Mouse (Mus musculus) kidney, postnatal 36 days (tissue): ENCODE data around the gene Gda.

ENCODE experiments used
- DNase-seq, 2 experiments: peaks; one replicate each; pipeline ENCODE4 v3.0.0; 2021 to 2022; ENCODE audit warnings: mixed read lengths in 2 of 2

Gda gene

DNA sequence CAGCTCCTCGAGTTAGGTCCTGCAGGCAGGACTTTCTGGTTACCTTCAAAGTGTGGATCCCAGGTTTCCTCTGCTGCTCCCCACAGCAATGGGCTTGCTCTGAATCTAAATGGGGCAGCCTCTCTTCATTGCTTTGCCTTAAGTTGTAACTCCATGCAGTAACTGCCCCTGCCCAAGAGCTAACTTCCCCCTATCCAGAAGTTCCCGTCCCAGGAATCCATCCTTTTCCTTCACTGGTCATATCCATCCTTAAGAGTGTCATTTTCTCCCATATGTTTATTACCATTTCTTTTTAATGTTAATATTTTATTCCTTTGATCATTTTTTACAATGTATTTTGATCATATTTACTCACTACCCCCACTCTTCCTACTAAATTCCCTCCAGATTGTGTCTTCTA is at the start of gene Gda:
Gene Gda, minus strand, starts transcription at position 101 of the 400 bp plus-strand sequence.
- no peak for DNase-seq

DNA sequence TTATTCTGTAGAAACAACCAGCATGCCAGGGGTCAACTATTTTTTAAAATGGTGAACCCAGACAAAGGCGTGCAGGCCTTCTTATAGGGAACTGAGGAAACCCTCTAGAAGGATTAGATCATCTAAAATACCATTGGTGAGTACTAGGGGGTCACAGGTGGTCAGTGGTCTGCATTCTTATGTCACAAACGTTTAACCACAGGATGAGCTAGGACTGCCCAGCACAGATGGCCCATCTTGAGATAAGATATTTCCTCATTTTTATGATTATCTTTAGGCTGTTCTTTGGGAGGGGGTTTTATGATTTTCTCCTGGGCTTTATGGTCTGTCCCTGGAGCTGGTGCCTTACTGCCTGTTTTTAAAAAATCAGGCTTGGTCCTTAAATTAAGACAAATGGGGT is 47.0 kb upstream of the Gda start:
- no peak for DNase-seq

GRCm38 (mm10) chr19:21510116-21510515 is 36.9 kb upstream of the Gda start:
- peak; percentile 62 to 83 for DNase-seq

DNA sequence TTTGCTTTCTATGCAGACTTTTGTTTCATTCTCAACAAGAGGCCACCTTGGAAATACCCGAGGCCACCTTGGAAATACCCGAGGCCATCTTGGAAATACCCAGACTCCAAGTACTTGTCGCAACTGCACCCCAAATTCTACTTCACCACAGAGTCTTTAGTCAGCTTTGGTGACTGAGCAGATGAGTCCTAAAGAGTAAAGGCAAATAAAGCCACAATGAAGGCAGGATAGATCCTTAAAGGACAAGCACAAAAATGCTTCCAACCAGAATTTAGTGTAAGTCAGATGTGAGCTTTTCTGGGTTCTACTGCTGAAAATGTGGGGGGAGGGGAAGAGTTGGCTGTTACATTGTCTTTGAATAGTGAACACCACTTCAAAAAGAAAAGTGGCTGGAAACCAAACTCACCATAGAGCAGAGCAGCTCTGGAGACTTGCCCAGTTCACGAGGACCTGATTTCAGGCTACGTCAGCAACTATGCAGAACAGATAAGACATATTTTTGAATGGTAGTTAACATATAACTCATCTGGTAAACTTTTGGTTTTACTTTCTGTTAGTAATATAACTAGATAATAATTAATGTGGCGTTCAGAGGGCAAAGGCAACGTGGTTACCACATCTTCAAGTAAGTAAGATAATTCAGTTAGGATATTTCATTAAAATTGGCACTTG is 34.5 kb upstream of the Gda start:
- DNase-seq, result peak; percentile 46

GRCm38 (mm10) chr19:21507133-21507532 is 33.9 kb upstream of the Gda start:
- DNase-seq, result no peak

GRCm38 (mm10) chr19:21504716-21505115 is 31.5 kb upstream of the Gda start:
- DNase-seq, result peak; percentile 57 to 67

- DNase-seq, result no peak
These were observed 26.2 kb upstream of the Gda start for GRCm38 (mm10) chr19:21499394-21499983.

DNA sequence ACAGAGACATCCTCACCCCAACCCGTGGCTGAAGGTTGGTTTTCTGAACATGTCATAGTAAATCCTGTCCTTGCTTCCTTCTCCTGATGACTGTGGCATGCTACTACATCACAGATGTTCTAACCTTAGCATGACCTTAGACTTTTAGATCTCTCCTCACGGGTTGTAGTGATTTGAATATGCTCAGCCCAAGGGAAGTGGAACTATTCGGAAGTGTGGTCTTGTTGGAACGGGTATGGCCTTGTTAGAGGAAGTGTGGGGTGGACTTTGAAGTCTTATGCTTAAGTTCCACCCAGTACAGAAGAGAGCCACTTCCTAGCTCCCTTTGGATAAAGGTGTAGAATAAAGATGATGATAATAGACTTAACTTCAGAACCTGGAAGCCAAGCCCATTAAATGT is 22.6 kb upstream of the Gda start:
- DNase-seq, result no peak

DNA sequence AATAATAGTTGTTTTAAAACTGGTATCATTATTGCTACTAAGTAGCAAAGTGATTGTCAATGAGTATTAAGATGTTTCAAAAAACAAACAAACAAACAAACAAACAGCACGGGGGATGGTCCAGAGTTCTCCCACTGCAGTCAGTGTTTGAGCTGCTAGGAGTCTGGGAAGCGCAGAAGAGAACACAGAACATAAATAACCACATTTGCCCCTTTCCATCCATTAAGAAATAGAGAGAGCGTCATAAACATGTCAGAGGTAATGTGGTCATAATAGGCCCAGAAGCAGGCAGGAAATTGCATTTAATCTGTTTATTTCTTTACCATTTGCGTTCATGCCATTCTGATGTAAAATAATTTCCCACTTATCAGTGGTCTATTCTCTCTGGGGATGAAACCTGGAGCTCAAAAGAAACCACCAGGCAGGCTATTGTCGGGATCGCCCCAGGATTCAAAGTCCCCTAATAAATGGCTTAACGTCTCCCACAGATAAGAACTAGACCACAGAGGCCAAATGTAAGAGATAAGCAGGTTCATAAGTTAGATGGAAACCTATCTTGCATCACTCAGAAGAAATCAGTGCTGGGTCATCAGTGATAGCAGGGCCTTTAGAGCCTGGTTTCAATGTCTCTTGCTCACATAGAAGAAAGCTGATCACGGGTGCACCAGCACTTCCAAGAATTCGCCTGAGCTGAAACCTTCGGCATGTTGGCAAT is 20.7 kb upstream of the Gda start:
- DNase-seq, result no peak

- peak in 1 of 2 experiments; percentile 50 for DNase-seq
These were observed 18.1 kb upstream of the Gda start for GRCm38 (mm10) chr19:21491391-21491790.

GRCm38 (mm10) chr19:21487124-21487944 is 14.1 kb upstream of the Gda start:
- DNase-seq, result no peak

- no peak for DNase-seq
These were observed 8.9 kb upstream of the Gda start for GRCm38 (mm10) chr19:21482096-21482495.

DNA sequence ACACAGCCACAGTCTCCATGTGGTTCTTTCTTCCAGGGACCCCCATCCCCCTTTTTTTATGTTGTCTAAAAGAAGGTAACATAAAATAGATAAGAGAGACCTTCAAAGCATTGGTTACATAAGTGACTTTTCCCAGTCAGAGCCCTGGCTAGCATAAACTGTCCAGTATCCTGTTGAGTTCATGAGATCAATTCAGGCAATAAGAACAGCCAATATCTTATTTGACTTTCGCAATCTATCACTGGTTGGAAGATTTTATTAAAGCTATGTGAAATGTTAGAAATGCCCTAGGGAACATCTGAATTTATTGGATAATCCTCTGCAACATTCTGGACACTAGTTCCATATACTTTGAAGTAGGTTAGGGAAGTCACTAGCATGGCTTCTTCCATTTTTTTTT is 7.8 kb upstream of the Gda start:
- no peak for DNase-seq

GRCm38 (mm10) chr19:21480053-21480419 is 6.8 kb upstream of the Gda start:
- DNase-seq, result no peak

GRCm38 (mm10) chr19:21479183-21480052 is 6.2 kb upstream of the Gda start:
- no peak for DNase-seq

GRCm38 (mm10) chr19:21478538-21478937 is 5.3 kb upstream of the Gda start:
- DNase-seq, result peak in 1 of 2 experiments; percentile 19

- no peak for DNase-seq
These were observed 4.5 kb upstream of the Gda start for GRCm38 (mm10) chr19:21477780-21478179.

GRCm38 (mm10) chr19:21476782-21477181 is 3.5 kb upstream of the Gda start:
- no peak for DNase-seq

DNA sequence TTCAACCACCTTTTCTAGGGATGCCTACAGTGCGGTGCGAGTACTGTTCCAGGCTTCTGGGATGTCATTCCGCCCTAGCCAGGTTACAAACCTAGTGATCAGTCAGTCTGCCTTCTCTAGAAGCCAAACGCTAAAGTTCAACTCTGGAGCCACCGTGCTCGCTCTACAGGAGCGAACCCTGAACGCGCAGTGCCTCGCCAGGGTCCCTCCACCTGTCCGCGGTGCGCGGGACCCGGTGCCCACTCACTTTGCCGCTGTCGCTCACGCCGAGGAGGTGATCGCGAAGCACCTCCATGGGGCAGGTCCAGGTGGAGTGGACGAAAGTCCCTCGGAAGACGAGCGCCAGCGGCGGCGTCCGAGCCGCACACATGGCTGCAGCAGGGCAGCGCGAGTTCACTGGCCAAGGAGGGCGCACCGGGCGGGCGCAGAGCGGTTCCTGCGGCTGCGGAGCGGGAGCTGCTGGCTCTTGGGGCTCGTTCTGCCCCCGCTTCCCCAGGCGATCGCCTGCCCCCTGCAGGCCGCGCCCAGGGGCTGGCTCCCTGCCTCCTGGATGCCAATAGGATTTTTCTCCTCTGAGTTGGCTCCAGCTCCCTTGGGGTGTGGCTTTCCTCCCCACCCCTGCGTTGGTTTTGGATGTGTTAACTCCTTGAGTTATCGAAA is 994 bp downstream of the Gda start:
- DNase-seq, result peak; percentile 67 to 82

DNA sequence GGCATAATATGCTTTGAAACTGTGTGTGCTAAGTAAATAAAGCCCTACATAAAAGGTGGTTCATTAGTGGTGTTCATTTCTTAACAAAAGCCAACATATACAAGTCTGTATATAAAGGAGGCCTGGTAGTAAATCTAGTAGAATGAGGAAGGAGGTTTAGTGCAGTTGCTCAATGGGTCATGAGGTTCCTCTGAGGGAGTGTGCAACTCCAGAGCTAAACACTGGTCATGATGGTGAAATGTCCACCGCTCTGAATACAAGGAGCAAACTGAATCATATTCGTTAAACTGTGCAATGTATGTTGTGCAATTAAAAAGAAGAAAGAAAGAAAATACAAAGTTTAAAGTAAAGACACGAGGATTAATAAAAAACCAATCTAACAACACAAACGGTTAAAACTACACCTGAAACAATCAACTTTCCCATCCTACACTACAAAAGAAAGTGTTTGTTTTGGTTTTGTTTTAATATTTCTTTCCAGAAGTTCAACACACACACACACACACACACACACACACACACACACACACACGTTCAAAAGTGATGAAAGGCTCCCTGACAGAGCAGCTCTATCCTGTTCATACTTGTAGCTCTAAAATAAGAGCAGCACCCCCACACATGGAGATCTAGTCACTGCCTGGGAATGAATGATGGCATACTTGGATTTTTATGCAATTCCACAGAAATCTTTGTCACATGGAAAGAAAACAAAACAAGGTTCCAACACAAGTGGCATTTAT is 11.9 kb downstream of the Gda start:
- DNase-seq, result no peak

- DNase-seq, result no peak
These were observed 15.8 kb downstream of the Gda start for GRCm38 (mm10) chr19:21457461-21457860.
